In the genomic region with DNA sequence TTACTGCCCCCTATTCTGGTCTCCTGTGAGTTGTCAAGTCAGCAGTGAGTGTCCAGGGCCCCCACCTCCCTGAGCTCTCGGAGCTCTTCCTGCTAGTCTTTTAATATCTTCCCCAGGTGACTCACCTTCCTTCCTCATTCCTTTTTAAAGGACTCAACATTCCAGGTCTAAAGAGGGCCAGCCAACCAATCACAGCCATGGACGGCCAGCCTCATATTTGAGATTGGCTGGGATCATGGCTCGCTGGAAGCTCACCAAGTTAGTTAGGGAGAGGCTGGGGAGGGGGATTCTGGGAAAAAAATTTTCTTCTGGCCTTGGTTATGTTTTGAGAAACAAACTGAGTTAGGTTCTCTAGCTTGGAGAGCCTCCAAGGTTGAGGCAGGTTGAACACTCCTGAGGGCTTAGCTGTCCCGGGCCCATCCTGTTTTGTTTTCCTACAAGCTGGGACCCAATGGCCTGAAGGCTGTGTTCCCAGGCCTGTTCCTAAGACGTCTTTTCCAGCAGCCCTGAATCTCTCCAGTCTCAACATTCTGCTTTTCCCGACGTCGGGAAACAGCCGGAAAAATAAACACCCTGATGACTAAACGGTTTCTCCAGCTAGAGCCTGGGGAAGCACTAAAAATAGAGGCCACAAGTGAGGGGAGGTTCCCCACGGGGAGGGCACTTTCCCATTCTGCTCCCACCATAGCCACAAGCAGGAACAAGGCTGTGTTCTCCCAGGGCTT, we compare ENCODE assay signal across 8 mouse cellular contexts. TPM values are rescaled to one million over a fixed set of nuclear protein-coding genes. Genes with fewer than 3 reads are reported as not detected.
DNase-seq lines count a peak whose midpoint lies in the region; ATAC-seq and TF ChIP-seq lines count a peak whose summit lies in the region.

No protein-coding gene starts in this region.

- WGBS in lung, embryonic 14.5 days = 11% methylated on average over 11 of the region's 11 CpGs
- WGBS in stomach, embryonic 15.5 days = 5% methylated on average over 11 of the region's 11 CpGs

- no peaks in the 10 kb centered on the region for H3K36me3 ChIP-seq in lung, embryonic 14.5 days (ENCODE audit: insufficient read depth)
- H3K36me3 ChIP-seq in stomach, embryonic 15.5 days = no peaks in the 10 kb centered on the region

- no peak for TF ChIP-seq CTCF in lung, embryonic 14.5 days (IDR thresholded peaks at IDR 0.05; ENCODE audit: low read depth)

- peak; percentile 47 for DNase-seq in cerebellum, adult 11 months
- no peak for DNase-seq in cerebellum, postnatal 4 days (ENCODE audit: low spot score in 2 of 2)
- DNase-seq in cerebellum, adult 8-10 months = peak; percentile 48
- peak; percentile 80 to 84 for DNase-seq in heart, adult 9 months (ENCODE audit: low spot score in 2 of 2)
- peak; percentile 59 for DNase-seq in kidney, adult 18-20 months
- peak; percentile 84 for DNase-seq in lung, embryonic 14.5 days

- H3K4me1 ChIP-seq in lung, embryonic 14.5 days (ENCODE audit: insufficient read depth) = peaks cover 40% of the 10 kb centered on the region
- peaks cover 53% of the 10 kb centered on the region for H3K4me1 ChIP-seq in stomach, embryonic 15.5 days

- H3K9ac ChIP-seq in lung, embryonic 14.5 days = no peak overlapping the region; the same call in 1 of the 2 replicates
- H3K9ac ChIP-seq in stomach, embryonic 15.5 days = no peak overlapping the region

- H3K4me3 ChIP-seq in lung, embryonic 14.5 days (ENCODE audit: low read depth, low read length) = peak overlapping the region; percentile 59
- peak overlapping the region; percentile 59; the same call in 1 of the 2 replicates for H3K4me3 ChIP-seq in stomach, embryonic 15.5 days (replicated peaks)

- peak overlapping the region; percentile 99 for H3K27ac ChIP-seq in lung, embryonic 14.5 days (ENCODE audit: low read depth)
- H3K27ac ChIP-seq in stomach, embryonic 15.5 days = peak overlapping the region; percentile 100

- ATAC-seq in lung, embryonic 14.5 days (ENCODE audit: insufficient read depth) = no peak
- ATAC-seq in stomach, embryonic 15.5 days (ENCODE audit: insufficient read depth, low FRiP score, low read depth) = no peak
- no peak for ATAC-seq in megakaryocyte progenitor cell, adult 5-6 weeks (replicated peaks; ENCODE audit: poor library complexity)

- no peaks in the 10 kb centered on the region for H3K9me3 ChIP-seq in lung, embryonic 14.5 days (ENCODE audit: low read depth, low read length)
- no peaks in the 10 kb centered on the region for H3K9me3 ChIP-seq in stomach, embryonic 15.5 days

- peak overlapping the region; percentile 97 for H3K4me2 ChIP-seq in lung, embryonic 14.5 days
- H3K4me2 ChIP-seq in stomach, embryonic 15.5 days = peak overlapping the region; percentile 81

- no peaks in the 10 kb centered on the region for H3K27me3 ChIP-seq in lung, embryonic 14.5 days (ENCODE audit: insufficient read depth, low read length)
- H3K27me3 ChIP-seq in stomach, embryonic 15.5 days (replicated peaks) = no peaks in the 10 kb centered on the region

RNA-seq across cellular contexts. Expression of gene Mef2d, which starts 1.8 kb away (rescaled TPM):
- polyA plus RNA-seq in lung, embryonic 14.5 days (2014; fragmentation: Nextera tagmentation; extraction: Ambion mirVana) = 24.7 and 25.4 TPM in 2 replicates
- 17.7 and 19.9 TPM in 2 replicates for polyA plus RNA-seq in stomach, embryonic 15.5 days (2015; fragmentation: Nextera tagmentation; extraction: Ambion mirVana)
- 82.5 and 95.7 TPM in 2 replicates for total RNA-seq in megakaryocyte progenitor cell, adult 5-6 weeks (2015)
- total RNA-seq in megakaryocyte progenitor cell, adult 5-6 weeks (2017) = 49.6 and 52.8 TPM in 2 replicates

RNA-seq across cellular contexts. Expression of gene Iqgap3, which starts 58.6 kb away (rescaled TPM):
- 31.2 and 32.5 TPM in 2 replicates for polyA plus RNA-seq in lung, embryonic 14.5 days (2014; fragmentation: Nextera tagmentation; extraction: Ambion mirVana)
- 16.0 and 18.7 TPM in 2 replicates for polyA plus RNA-seq in stomach, embryonic 15.5 days (2015; fragmentation: Nextera tagmentation; extraction: Ambion mirVana)
- 14.1 and 14.2 TPM in 2 replicates for total RNA-seq in megakaryocyte progenitor cell, adult 5-6 weeks (2015)
- 21.4 and 22.0 TPM in 2 replicates for total RNA-seq in megakaryocyte progenitor cell, adult 5-6 weeks (2017)

Comparison
In these comparisons a context has a peak if more than half of its experiments do, and no peak if none do; other contexts are left out.
1. DNase-seq: peak in cerebellum, adult 11 months (single experiment), cerebellum, adult 8-10 months (single experiment), heart, adult 9 months (2 of 2), kidney, adult 18-20 months (single experiment) and lung, embryonic 14.5 days (single experiment); none in cerebellum, postnatal 4 days (0 of 2).